Mouse (Mus musculus) heart, postnatal 0 days (tissue): ENCODE data around the gene Il5. TPM values are rescaled to one million over a fixed set of nuclear protein-coding genes. Genes with fewer than 3 reads are reported as not detected.
A peak's percentile ranks its signal among the peaks of the same experiment; 100 is the strongest.

Source experiments
- ATAC-seq: fragments of 200-750 bp; cut with Nextera tagmentation; 2 replicates; pipeline ENCODE4 v1.8.0; 2017; ENCODE audit warnings: low read depth, moderate number of reproducible peaks, moderate library complexity; ENCODE audit not compliant: insufficient read depth
- DNase-seq: peaks from one replicate; pipeline ENCODE4 v3.0.0-alpha.2; 2016; ENCODE audit warnings: low spot score
- H3K27ac ChIP-seq: fragments of 300-500 bp; sonication (generic); 2 replicates; pipeline ENCODE4 v1.5.1; 2014; ENCODE audit warnings: low read depth, mild to moderate bottlenecking
- H3K27me3 ChIP-seq: fragments of 300-500 bp; sonication (generic); 2 replicates; pipeline ENCODE4 v1.6.1; 2014; ENCODE audit warnings: low read length, mixed read lengths; ENCODE audit not compliant: control insufficient read depth, insufficient read depth
- H3K36me3 ChIP-seq: fragments of 300-500 bp; sonication (generic); replicated peaks from 2 replicates; pipeline ENCODE4 v1.6.1; 2014; ENCODE audit warnings: low read length, mixed read lengths; ENCODE audit not compliant: control insufficient read depth, insufficient read depth
- H3K4me1 ChIP-seq: fragments of 300-500 bp; sonication (generic); 2 replicates; pipeline ENCODE4 v1.6.1; 2014; ENCODE audit warnings: antibody characterized with exemption; ENCODE audit not compliant: control insufficient read depth, insufficient read depth
- H3K4me2 ChIP-seq: fragments of 300-500 bp; sonication (generic); 2 replicates; pipeline ENCODE4 v1.6.1; 2014; ENCODE audit warnings: low read depth, mild to moderate bottlenecking, low read length, moderate library complexity
- H3K4me3 ChIP-seq: fragments of 300-500 bp; sonication (generic); 2 replicates; pipeline ENCODE4 v1.5.1; 2014; ENCODE audit warnings: low read depth, low read length
- H3K9ac ChIP-seq: fragments of 300-500 bp; sonication (generic); replicated peaks from 2 replicates; pipeline ENCODE4 v1.6.1; 2014; ENCODE audit warnings: low read depth, low read length, mixed read lengths
- H3K9me3 ChIP-seq: fragments of 300-500 bp; sonication (generic); replicated peaks from 2 replicates; pipeline ENCODE4 v1.6.1; 2016; ENCODE audit warnings: low read length; ENCODE audit not compliant: control insufficient read depth
- CTCF ChIP-seq: IDR thresholded peaks from 2 replicates; pipeline ENCODE4 v1.5.1; 2016; ENCODE audit warnings: antibody characterized with exemption, control low read depth, low read depth
- EP300 ChIP-seq: IDR thresholded peaks from 2 replicates; pipeline ENCODE4 v1.6.1; 2016; ENCODE audit warnings: antibody characterized with exemption, low read depth
- WGBS: fragments of 180-500 bp; shearing (Covaris S2); extraction: QIAGEN DNeasy Blood & Tissue Kit; methylation state at CpG from one replicate; pipeline ENCODE4 v1.1.7; 2014; 5-methylcytosine and 5-hydroxymethylcytosine counted together
- polyA plus RNA-seq: library from polyadenylated mRNA; unstranded; fragments of >200 nt; fragmentation: Nextera tagmentation; extraction: Ambion mirVana; gene quantifications from 2 replicates; pipeline ENCODE4 v1.2.1, GENCODE M21; 2015
- total RNA-seq: library from RNA; depleted of rRNA; stranded (reverse); fragments of >200 nt; gene quantifications from 2 replicates; pipeline ENCODE4 v1.2.3, GENCODE M21; 2014; ENCODE audit warnings: low replicate concordance

Il5 gene
- total and polyA plus RNA-seq, 2 experiments from 2014 or later = 0.07 TPM; not detected in 1

DNA sequence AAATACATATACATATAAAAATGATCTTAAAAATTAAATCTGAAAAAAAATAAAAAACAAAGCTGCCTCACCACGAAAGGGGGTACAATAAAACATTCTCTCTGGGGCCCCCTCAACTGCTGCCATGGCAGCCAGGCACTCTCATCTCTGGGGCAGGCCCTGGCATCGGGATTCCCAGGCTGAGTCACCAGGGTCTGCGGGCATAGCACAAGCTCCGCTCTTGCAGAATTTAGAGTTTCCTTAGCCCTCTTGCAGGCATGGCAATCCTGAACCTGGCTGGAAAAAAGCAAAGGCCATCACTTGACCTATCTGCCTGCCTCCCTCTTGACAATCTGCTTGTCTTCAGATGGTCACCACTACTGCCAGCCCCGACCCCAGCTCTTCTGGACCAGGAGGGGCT lies 40.7 kb downstream of the Il5 start:
- H3K36me3 ChIP-seq = no peaks in the 10 kb centered on the region
- no peak overlapping the region for H3K4me2 ChIP-seq
- peaks cover 47% of the 10 kb centered on the region for H3K4me1 ChIP-seq
- no peak for TF ChIP-seq CTCF
- peak overlapping the region; percentile 97 for H3K27ac ChIP-seq
- no peak overlapping the region for H3K9ac ChIP-seq
- DNase-seq = no peak
- no peak overlapping the region for H3K4me3 ChIP-seq
- no peaks in the 10 kb centered on the region for H3K9me3 ChIP-seq
- ATAC-seq = no peak
- H3K27me3 ChIP-seq = no peaks in the 10 kb centered on the region
- WGBS = 64% methylated on average over 5 of the region's 5 CpGs

DNA sequence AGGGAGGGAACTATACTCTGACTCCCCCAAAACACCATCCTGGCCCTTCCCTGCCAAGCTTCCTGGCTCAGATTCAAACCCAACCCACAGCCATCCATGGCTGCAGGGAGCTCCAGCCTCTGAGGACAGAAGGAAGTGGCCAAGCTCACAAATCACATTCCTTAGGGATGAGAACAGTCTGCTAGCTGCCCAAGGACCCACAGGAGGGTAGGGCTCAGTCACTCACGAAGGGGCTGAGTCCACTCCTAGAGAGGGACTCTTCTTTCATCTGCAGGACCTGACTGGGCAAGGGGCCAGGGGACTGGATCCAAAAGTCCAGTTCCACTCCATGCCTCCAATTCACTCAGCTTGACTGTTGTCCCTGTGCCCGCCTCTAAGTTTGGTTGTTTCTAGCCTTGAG lies 41.2 kb downstream of the Il5 start:
- Histone ChIP-seq H3K36me3 (no peaks in the 10 kb centered on the region), H3K9me3 (no peaks in the 10 kb centered on the region), H3K9ac (no peak overlapping the region), H3K4me1 (peaks cover 47% of the 10 kb centered on the region), H3K27ac (peak overlapping the region; percentile 97), H3K27me3 (no peaks in the 10 kb centered on the region), H3K4me3 (no peak overlapping the region), H3K4me2 (no peak overlapping the region)
- peak; percentile 24; the same call in 1 of the 2 replicates for ATAC-seq
- no peak for TF ChIP-seq CTCF
- TF ChIP-seq EP300 = no peak; the same call in 1 of the 2 replicates
- DNase-seq = peak; percentile 76
- 11% methylated on average over 2 of the region's 2 CpGs for WGBS

DNA sequence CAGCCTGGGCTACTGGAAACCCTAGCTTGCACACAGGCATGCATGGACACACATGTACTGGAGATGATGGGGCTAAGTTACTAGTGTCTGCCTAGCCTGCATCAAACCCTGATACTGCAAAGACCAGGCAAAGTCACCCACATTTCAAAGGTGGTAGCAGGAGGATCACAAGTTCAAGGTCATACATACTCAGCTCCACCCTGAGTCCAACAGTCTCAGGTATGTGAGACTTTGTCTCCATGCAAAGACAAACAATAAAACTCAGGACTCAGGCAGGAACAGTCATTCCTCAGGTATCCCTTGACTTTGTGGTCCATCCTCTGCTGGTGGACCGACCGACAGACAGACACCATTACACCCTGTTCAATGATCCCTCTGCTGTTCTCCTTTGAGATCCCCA lies 41.8 kb downstream of the Il5 start:
- Histone ChIP-seq H3K27me3 (no peaks in the 10 kb centered on the region), H3K4me1 (peaks cover 47% of the 10 kb centered on the region), H3K36me3 (no peaks in the 10 kb centered on the region), H3K9ac (peak overlapping the region; percentile 40; the same call in 1 of the 2 replicates), H3K27ac (peak overlapping the region; percentile 97), H3K4me3 (peak overlapping the region; percentile 41), H3K4me2 (peak overlapping the region; percentile 70), H3K9me3 (no peaks in the 10 kb centered on the region)
- TF ChIP-seq CTCF (no peak), EP300 (no peak)
- DNase-seq (no peak), ATAC-seq (no peak)
- 37% methylated on average over 2 of the region's 2 CpGs for WGBS

DNA sequence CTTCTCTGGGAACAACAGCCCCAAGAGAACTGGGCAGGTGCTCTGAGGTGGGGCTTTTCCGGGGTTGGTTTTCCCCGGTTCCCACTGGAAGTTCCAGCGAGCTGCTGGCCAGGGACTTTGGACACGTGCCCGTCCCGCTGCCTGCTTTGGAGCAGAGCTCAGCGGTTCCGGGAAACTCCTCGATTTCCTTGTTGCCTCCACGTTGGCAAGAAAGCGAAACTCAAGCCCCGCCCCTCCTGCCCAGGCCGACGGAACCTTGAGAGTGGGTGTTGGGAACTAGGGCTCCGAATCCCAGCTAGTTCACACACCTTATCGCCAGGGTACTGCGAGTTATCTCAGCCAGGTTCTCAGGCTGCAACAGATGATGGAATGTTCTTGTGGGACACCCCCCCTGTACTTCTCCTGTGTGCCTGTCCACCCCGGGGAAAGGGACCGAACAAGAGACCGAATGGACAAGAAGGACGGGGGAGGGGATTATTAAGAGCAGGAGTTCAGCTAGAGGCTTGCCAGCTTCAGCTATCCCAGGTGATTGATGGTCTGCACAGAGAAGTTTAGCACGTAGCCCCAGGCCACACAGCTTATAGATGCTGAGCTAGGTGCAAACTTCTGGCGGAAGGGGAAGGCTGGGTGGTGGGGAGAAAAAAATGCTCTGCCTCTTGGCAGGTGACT lies 42.4 kb downstream of the Il5 start:
- Histone ChIP-seq H3K27me3 (no peaks in the 10 kb centered on the region), H3K4me3 (peak overlapping the region; percentile 41), H3K9ac (peak overlapping the region; percentile 40), H3K9me3 (no peaks in the 10 kb centered on the region), H3K36me3 (no peaks in the 10 kb centered on the region), H3K27ac (peak overlapping the region; percentile 97), H3K4me2 (peak overlapping the region; percentile 70), H3K4me1 (peaks cover 47% of the 10 kb centered on the region)
- peak; percentile 69 for DNase-seq
- TF ChIP-seq EP300 = no peak; the same call in 1 of the 2 replicates
- no peak for TF ChIP-seq CTCF
- WGBS = 2% methylated on average over 23 of the region's 23 CpGs
- ATAC-seq = peak; percentile 7

DNA sequence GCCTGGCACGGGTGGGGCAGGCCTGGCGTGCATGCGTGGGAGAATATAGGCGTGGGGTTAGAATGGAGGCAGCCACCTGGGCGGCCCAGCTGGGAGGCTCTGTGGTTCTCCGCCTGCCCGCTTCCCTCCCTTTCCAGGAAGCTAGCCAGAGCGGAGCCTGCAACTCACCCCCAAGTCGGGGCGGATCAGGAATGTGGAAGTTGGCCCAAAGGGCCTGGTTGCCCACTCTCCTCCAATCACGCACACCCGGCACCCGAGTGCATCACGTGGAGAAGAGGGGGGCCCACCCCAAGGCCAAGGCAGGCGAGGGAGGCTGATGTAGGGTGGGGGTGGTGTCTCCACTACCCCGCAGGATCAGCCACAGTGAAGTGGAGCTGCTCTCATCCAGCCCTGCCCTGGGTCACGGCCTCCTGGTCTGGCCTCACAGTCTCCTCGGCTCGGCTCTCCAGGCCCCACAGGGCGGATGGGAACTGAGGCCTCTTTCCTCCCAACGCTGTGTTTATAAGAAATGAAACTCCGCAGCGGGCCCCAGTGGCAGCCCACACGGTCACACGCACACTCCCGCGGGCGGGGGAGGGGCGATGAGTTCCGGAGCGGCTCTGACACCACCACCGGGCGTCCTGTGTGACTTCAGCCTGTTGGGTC lies 43.0 kb downstream of the Il5 start:
- Histone ChIP-seq H3K36me3 (no peaks in the 10 kb centered on the region), H3K4me1 (peaks cover 47% of the 10 kb centered on the region), H3K27me3 (no peaks in the 10 kb centered on the region), H3K27ac (peak overlapping the region; percentile 97), H3K9me3 (no peaks in the 10 kb centered on the region), H3K9ac (peak overlapping the region; percentile 40), H3K4me2 (peak overlapping the region; percentile 70), H3K4me3 (peak overlapping the region; percentile 41)
- DNase-seq (peak; percentile 91), ATAC-seq (peak; percentile 85)
- WGBS = 2% methylated on average over 32 of the region's 33 CpGs
- TF ChIP-seq EP300 (peak; percentile 72; the same call in 1 of the 2 replicates), CTCF (peak; percentile 46)
